Mouse (Mus musculus): ENCODE measurements around the gene Hmga2.

DNA sequence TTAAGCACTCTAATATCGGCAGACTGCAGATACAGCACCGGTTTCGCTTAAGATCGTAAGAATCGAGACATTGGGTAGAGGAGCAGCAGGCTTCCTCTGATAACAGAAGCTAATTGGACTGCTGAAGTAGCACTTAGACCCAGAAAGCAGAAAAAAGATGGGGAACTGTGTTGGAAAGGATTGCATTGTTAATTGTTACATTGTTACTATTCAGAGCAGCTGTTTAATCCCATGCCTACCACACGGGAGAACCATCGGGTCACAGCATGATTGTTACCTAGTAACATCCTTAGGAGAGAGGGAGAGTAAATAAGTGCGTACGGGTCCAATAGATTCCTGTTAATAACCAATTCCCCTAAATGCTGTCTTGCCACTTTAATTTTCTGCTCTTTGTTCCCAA lies 70.2 kb downstream of the Hmga2 start:
- TF ChIP-seq GATA2 (IDR thresholded peaks at IDR 0.05; ENCODE audit: borderline replicate concordance, low read depth, low read length) (no peak), CTCF (IDR thresholded peaks at IDR 0.05; ENCODE audit: low read depth, low read length) (no peak)
